Mouse (Mus musculus): Measurements from ENCODE around the gene Adra1b. TPM values are rescaled to one million over a fixed set of nuclear protein-coding genes. Genes with fewer than 3 reads are reported as not detected.

The Adra1b gene
- total and polyA plus RNA-seq, 3 experiments: 0.11 TPM; not detected in 2

GRCm38 (mm10) chr11:43926163-43926562 lies 25.2 kb upstream of the Adra1b start:
- ATAC-seq (ENCODE audit: extremely low read depth, insufficient number of reproducible peaks, low FRiP score, poor library complexity, severe bottlenecking): no peak
- peaks cover 2% of the 10 kb centered on the region; the same call in 1 of the 2 replicates for H3K27me3 ChIP-seq (ENCODE audit: insufficient read depth, low read length)

GRCm38 (mm10) chr11:43925584-43925983 lies 24.6 kb upstream of the Adra1b start:
- H3K4me1 ChIP-seq (ENCODE audit: insufficient read depth, low read depth, low read length): no peaks in the 10 kb centered on the region
- no peak overlapping the region for H3K4me3 ChIP-seq (ENCODE audit: low read depth, low read length)
- H3K9me3 ChIP-seq (replicated peaks): no peaks in the 10 kb centered on the region
- no peak for TF ChIP-seq GATA1 (IDR thresholded peaks at IDR 0.05; ENCODE audit: borderline replicate concordance, low read length)
- TF ChIP-seq CTCF (IDR thresholded peaks at IDR 0.05; ENCODE audit: low read depth, low read length): no peak
- TF ChIP-seq GATA2 (IDR thresholded peaks at IDR 0.05; ENCODE audit: borderline replicate concordance, low read depth, low read length): no peak
- no peak for TF ChIP-seq POLR2AphosphoS5 (IDR thresholded peaks at IDR 0.05; ENCODE audit: insufficient replicate concordance, low read depth, low read length)
- TF ChIP-seq TAL1 (conservative IDR thresholded peaks at IDR 0.05; ENCODE audit: low read depth, low read length): no peak
- peaks cover 2% of the 10 kb centered on the region; the same call in 1 of the 2 replicates for H3K27me3 ChIP-seq (ENCODE audit: insufficient read depth, low read length)
- DNase-seq (ENCODE audit: low spot score): no peak
- no peak for ATAC-seq (ENCODE audit: extremely low read depth, insufficient number of reproducible peaks, low FRiP score, poor library complexity, severe bottlenecking)
- H3K36me3 ChIP-seq (replicated peaks): no peaks in the 10 kb centered on the region

More at GRCm38 (mm10) chr11:43926163-43926562, 25.2 kb upstream of the Adra1b start:
- no peak for DNase-seq (ENCODE audit: low spot score)
- TF ChIP-seq TAL1 (conservative IDR thresholded peaks at IDR 0.05; ENCODE audit: low read depth, low read length): no peak
- no peak for TF ChIP-seq CTCF (IDR thresholded peaks at IDR 0.05; ENCODE audit: low read depth, low read length)
- no peak for TF ChIP-seq POLR2AphosphoS5 (IDR thresholded peaks at IDR 0.05; ENCODE audit: insufficient replicate concordance, low read depth, low read length)
- no peak for TF ChIP-seq GATA2 (IDR thresholded peaks at IDR 0.05; ENCODE audit: borderline replicate concordance, low read depth, low read length)
- TF ChIP-seq GATA1 (IDR thresholded peaks at IDR 0.05; ENCODE audit: borderline replicate concordance, low read length): no peak
- H3K36me3 ChIP-seq (replicated peaks): no peaks in the 10 kb centered on the region
- no peaks in the 10 kb centered on the region for H3K4me1 ChIP-seq (ENCODE audit: insufficient read depth, low read depth, low read length)
- no peaks in the 10 kb centered on the region for H3K9me3 ChIP-seq (replicated peaks)
- no peak overlapping the region for H3K4me3 ChIP-seq (ENCODE audit: low read depth, low read length)

GRCm38 (mm10) chr11:43921701-43922100 lies 20.7 kb upstream of the Adra1b start:
- DNase-seq (ENCODE audit: low spot score): no peak
- no peak for ATAC-seq (ENCODE audit: extremely low read depth, insufficient number of reproducible peaks, low FRiP score, poor library complexity, severe bottlenecking)
- Histone ChIP-seq H3K4me3 (ENCODE audit: low read depth, low read length) (no peak overlapping the region), H3K4me1 (ENCODE audit: insufficient read depth, low read depth, low read length) (no peaks in the 10 kb centered on the region), H3K27me3 (ENCODE audit: insufficient read depth, low read length) (no peaks in the 10 kb centered on the region), H3K36me3 (replicated peaks) (no peaks in the 10 kb centered on the region), H3K9me3 (replicated peaks) (no peaks in the 10 kb centered on the region)
- TF ChIP-seq TAL1 (conservative IDR thresholded peaks at IDR 0.05; ENCODE audit: low read depth, low read length) (no peak), GATA1 (IDR thresholded peaks at IDR 0.05; ENCODE audit: borderline replicate concordance, low read length) (no peak), CTCF (IDR thresholded peaks at IDR 0.05; ENCODE audit: low read depth, low read length) (no peak), GATA2 (IDR thresholded peaks at IDR 0.05; ENCODE audit: borderline replicate concordance, low read depth, low read length) (no peak), POLR2AphosphoS5 (IDR thresholded peaks at IDR 0.05; ENCODE audit: insufficient replicate concordance, low read depth, low read length) (no peak)

- Histone ChIP-seq H3K9me3 (replicated peaks) (no peaks in the 10 kb centered on the region), H3K4me1 (ENCODE audit: insufficient read depth, low read depth, low read length) (no peaks in the 10 kb centered on the region), H3K4me3 (ENCODE audit: low read depth, low read length) (no peak overlapping the region), H3K27me3 (ENCODE audit: insufficient read depth, low read length) (no peaks in the 10 kb centered on the region), H3K36me3 (replicated peaks) (no peaks in the 10 kb centered on the region)
- ATAC-seq (ENCODE audit: extremely low read depth, insufficient number of reproducible peaks, low FRiP score, poor library complexity, severe bottlenecking): no peak
- TF ChIP-seq GATA1 (IDR thresholded peaks at IDR 0.05; ENCODE audit: borderline replicate concordance, low read length) (no peak), TAL1 (conservative IDR thresholded peaks at IDR 0.05; ENCODE audit: low read depth, low read length) (no peak), GATA2 (IDR thresholded peaks at IDR 0.05; ENCODE audit: borderline replicate concordance, low read depth, low read length) (no peak), CTCF (IDR thresholded peaks at IDR 0.05; ENCODE audit: low read depth, low read length) (no peak), POLR2AphosphoS5 (IDR thresholded peaks at IDR 0.05; ENCODE audit: insufficient replicate concordance, low read depth, low read length) (no peak)
- DNase-seq (ENCODE audit: low spot score): no peak
Measured at GRCm38 (mm10) chr11:43919492-43920055, 18.6 kb upstream of the Adra1b start.

GRCm38 (mm10) chr11:43914552-43915447 lies 13.8 kb upstream of the Adra1b start:
- Histone ChIP-seq H3K9me3 (replicated peaks) (no peaks in the 10 kb centered on the region), H3K4me1 (ENCODE audit: insufficient read depth, low read depth, low read length) (no peaks in the 10 kb centered on the region), H3K36me3 (replicated peaks) (no peaks in the 10 kb centered on the region), H3K4me3 (ENCODE audit: low read depth, low read length) (no peak overlapping the region), H3K27me3 (ENCODE audit: insufficient read depth, low read length) (no peaks in the 10 kb centered on the region)
- ATAC-seq (ENCODE audit: extremely low read depth, insufficient number of reproducible peaks, low FRiP score, poor library complexity, severe bottlenecking) (no peak), DNase-seq (ENCODE audit: low spot score) (no peak)
- TF ChIP-seq TAL1 (conservative IDR thresholded peaks at IDR 0.05; ENCODE audit: low read depth, low read length): no peak
- no peak for TF ChIP-seq GATA1 (IDR thresholded peaks at IDR 0.05; ENCODE audit: borderline replicate concordance, low read length)
- TF ChIP-seq POLR2AphosphoS5 (IDR thresholded peaks at IDR 0.05; ENCODE audit: insufficient replicate concordance, low read depth, low read length): no peak
- no peak for TF ChIP-seq CTCF (IDR thresholded peaks at IDR 0.05; ENCODE audit: low read depth, low read length)
- TF ChIP-seq GATA2 (IDR thresholded peaks at IDR 0.05; ENCODE audit: borderline replicate concordance, low read depth, low read length): no peak
